Mouse (Mus musculus) myocyte (in vitro differentiated cells): ENCODE data around the gene Gm21788. TPM values are rescaled to one million over a fixed set of nuclear protein-coding genes. Genes with fewer than 3 reads are reported as not detected.
"Not testable (repeated sequence)": the region's sequence is repeated elsewhere in the genome, so short reads cannot be mapped to it uniquely, and the experiment has no call there.

Experiments used
- H3K27me3 ChIP-seq: one replicate; pipeline ENCODE4 v1.6.1; 2011; ENCODE audit not compliant: control insufficient read depth, insufficient read depth, insufficient read length
- H3K36me3 ChIP-seq: one replicate; pipeline ENCODE4 v1.6.1; 2011; ENCODE audit not compliant: control insufficient read depth, insufficient read depth
- H3K4me2 ChIP-seq: one replicate; pipeline ENCODE4 v1.6.1; 2011; ENCODE audit warnings: low read depth, control low read depth
- H3K4me3 ChIP-seq: one replicate; pipeline ENCODE4 v1.5.1; 2011; ENCODE audit warnings: mild to moderate bottlenecking, control low read depth, moderate library complexity
- H3K79me2 ChIP-seq: one replicate; pipeline ENCODE4 v1.6.1; 2011; ENCODE audit not compliant: control insufficient read depth, insufficient read depth
- H3ac ChIP-seq: one replicate; pipeline ENCODE4 v1.6.1; 2011; ENCODE audit not compliant: control insufficient read depth, insufficient read length
- polyA plus RNA-seq: library from polyadenylated mRNA; unstranded; fragments of >200 nt; fragmentation: generic; extraction: Trizol; gene quantifications from one replicate; pipeline ENCODE4 v1.2.1, GENCODE M21; 2012; ENCODE audit warnings: missing spikeins

The Gm21788 gene
- polyA plus RNA-seq: not detected

DNA sequence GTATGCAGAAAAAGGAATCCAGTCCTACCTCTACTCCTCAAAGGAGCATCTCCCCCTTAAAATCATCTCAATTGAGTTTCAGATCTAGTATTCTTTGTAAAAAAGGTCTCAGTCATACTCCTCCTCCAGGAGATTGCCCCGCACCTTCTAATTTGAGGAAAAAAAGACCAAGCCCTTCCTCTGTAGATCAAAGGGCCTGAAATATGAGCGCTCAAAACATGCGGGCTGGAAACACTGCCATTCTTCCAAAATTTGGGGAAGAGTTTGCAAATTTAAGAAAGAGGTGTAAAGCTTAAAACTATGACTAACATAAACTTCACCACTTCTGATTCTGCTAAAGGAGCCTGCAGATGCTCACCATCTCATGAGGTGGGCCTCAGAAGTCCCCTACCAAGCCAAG is at the start of gene Gm21788:
Gene Gm21788, plus strand, starts transcription at position 301 of the 400 bp plus-strand sequence.
- not testable (repeated sequence) for H3K27me3 ChIP-seq, H3ac ChIP-seq, H3K36me3 ChIP-seq, H3K4me2 ChIP-seq, H3K79me2 ChIP-seq, H3K4me3 ChIP-seq

Other genes starting within 250 kb of the Gm21788 start
- not detected for gene Gm21244, start 235.7 kb upstream of the Gm21788 start, polyA plus RNA-seq
- gene Gm28998, start 151.2 kb upstream of the Gm21788 start, polyA plus RNA-seq: not detected
- not detected for gene Gm20826, start 233.5 kb downstream of the Gm21788 start, polyA plus RNA-seq